Mouse (Mus musculus): ENCODE results near the gene Zbtb18.

- TF ChIP-seq CTCF (IDR thresholded peaks at IDR 0.05; ENCODE audit: borderline replicate concordance, insufficient read depth, low read length): no peak
- no peak for TF ChIP-seq POLR2A (IDR thresholded peaks at IDR 0.05; ENCODE audit: low read depth, low read length)
Measured at GRCm38 (mm10) chr1:177479356-177480004, 37.3 kb downstream of the Zbtb18 start.

Data from embryonic fibroblast, embryonic 13.5 days (primary cell).